Mouse (Mus musculus): Measurements from ENCODE around the gene Zfyve1. TPM values are rescaled to one million over a fixed set of nuclear protein-coding genes. Genes with fewer than 3 reads are reported as not detected.
"Not testable (repeated sequence)": the region's sequence is repeated elsewhere in the genome, so short reads cannot be mapped to it uniquely, and the experiment has no call there.

Gene Zfyve1
- polyA plus RNA-seq, 1 experiment from 2014 or later: 21.4 TPM

DNA sequence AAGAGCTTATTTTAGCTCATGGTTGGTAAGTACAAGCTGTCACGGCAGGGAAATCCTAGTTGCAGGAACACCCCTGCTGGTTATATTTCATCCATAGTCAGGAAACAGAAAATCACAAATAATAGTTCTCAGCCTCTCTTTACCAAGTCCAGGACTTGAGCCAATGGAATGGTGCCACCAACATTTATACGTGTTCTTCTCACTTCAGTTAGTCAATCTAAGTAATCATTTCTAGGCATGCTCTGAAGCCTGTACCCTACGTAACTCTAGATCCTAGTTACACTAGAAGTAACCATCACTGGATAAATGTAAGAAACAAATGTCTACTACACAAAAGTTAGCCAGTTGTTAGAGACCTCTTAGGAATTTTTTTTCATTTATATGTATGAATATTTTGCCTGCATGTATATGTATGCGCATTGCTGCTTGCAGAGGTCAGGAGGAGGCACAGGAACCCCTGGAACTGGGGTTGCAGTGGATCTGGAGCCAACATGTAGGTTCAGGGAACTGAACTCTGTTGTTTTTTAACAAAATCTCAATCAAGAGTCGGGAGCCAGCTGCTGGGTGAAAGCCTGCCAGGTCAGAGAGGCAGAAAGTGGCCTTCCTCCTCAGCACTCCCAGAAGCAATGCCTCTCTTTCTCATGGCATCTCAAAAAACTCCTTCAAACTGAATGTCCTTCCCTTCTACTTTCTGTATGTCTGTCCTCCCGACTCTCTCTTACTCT is 25.2 kb upstream of the Zfyve1 start:
- Histone ChIP-seq H3K9ac (ENCODE audit: low read length) (no peak overlapping the region), H3K4me1 (ENCODE audit: control insufficient read depth, insufficient read depth, low read length) (no peaks in the 10 kb centered on the region), H3K27me3 (ENCODE audit: control insufficient read depth, insufficient read depth, low read length) (no peaks in the 10 kb centered on the region), H3K9me3 (ENCODE audit: control insufficient read depth, low read length) (no peaks in the 10 kb centered on the region), H3K36me3 (ENCODE audit: control insufficient read depth, insufficient read depth, low read length) (no peaks in the 10 kb centered on the region), H3K27ac (ENCODE audit: low read depth, low read length) (no peak overlapping the region), H3K4me3 (ENCODE audit: low read depth, low read length) (no peak overlapping the region), H3K4me2 (no peak overlapping the region)
- WGBS: 83% methylated on average over 6 of the region's 6 CpGs
- ATAC-seq (ENCODE audit: low FRiP score): no peak
- DNase-seq (ENCODE audit: low spot score, missing footprints): no peak

DNA sequence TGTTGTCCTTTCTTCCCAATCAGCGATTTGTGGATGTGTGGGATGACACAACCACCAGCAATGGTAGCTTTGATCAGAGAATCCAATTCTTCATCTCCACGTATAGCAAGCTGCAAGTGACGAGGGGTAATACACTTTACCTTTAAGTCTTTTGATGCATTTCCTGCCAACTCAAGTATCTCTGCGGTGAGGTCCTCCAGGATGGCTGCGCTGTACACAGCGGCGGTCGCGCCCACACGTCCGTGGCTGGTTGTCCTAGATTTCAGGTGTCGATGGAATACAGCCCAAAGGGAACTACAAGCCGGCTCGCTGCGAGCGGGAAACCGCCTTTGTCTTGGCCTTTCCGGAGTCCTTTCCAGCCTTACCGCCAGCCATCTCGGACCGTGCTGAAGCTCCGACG is 23.7 kb upstream of the Zfyve1 start:
- H3K4me1 ChIP-seq (ENCODE audit: control insufficient read depth, insufficient read depth, low read length); DNase-seq (ENCODE audit: low spot score, missing footprints); H3K4me2 ChIP-seq; H3K27me3 ChIP-seq (ENCODE audit: control insufficient read depth, insufficient read depth, low read length); H3K36me3 ChIP-seq (ENCODE audit: control insufficient read depth, insufficient read depth, low read length); H3K27ac ChIP-seq (ENCODE audit: low read depth, low read length); ATAC-seq (ENCODE audit: low FRiP score); H3K9ac ChIP-seq (ENCODE audit: low read length); H3K9me3 ChIP-seq (ENCODE audit: control insufficient read depth, low read length); H3K4me3 ChIP-seq (ENCODE audit: low read depth, low read length): not testable (repeated sequence)
- WGBS: 65% methylated on average over 23 of the region's 23 CpGs

DNA sequence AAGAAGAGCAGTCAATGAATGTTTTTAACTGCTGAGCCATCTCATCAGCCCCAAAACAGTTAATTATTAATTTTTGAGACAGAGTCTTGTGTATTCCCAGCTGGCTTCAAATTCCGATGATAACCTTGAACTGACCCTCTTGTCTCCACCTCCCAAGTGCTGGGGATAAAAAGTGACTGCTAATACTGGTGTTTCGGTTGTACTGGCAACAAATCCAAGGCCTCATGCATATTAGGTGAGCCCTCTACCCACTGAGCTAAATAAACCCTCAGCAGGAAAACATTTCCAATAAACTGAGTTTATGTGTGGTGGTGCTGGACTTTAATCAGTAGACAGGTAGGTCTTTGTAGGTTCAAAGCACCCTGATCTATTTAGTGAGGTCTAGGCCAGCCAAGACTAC is 22.0 kb upstream of the Zfyve1 start:
- 75% methylated on average over 2 of the region's 2 CpGs for WGBS
- no peak overlapping the region for H3K4me2 ChIP-seq
- H3K4me1 ChIP-seq (ENCODE audit: control insufficient read depth, insufficient read depth, low read length): no peaks in the 10 kb centered on the region
- H3K9ac ChIP-seq (ENCODE audit: low read length): no peak overlapping the region
- no peaks in the 10 kb centered on the region for H3K36me3 ChIP-seq (ENCODE audit: control insufficient read depth, insufficient read depth, low read length)
- no peak overlapping the region for H3K4me3 ChIP-seq (ENCODE audit: low read depth, low read length)
- no peaks in the 10 kb centered on the region for H3K27me3 ChIP-seq (ENCODE audit: control insufficient read depth, insufficient read depth, low read length)
- no peak for ATAC-seq (ENCODE audit: low FRiP score)
- no peak for DNase-seq (ENCODE audit: low spot score, missing footprints)
- H3K9me3 ChIP-seq (ENCODE audit: control insufficient read depth, low read length): no peaks in the 10 kb centered on the region
- H3K27ac ChIP-seq (ENCODE audit: low read depth, low read length): no peak overlapping the region

DNA sequence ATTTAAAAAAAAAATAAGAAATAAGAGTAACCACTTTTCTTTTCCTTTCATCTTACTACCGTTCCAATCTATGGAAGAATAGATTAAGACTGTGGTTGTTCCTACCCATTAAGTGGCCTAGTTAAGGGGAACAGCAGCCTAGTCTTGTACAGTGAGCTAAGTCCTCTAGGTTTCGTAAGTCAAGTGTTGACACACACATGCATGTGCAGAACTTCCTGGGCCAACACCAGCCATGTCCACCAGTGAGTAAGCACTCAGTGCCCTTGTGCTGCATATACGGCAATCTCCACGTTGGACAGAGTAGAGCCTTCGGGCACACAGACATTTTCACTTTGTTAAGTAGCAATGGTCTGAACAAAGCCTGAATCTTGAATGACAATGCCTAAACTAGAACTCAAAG is 20.2 kb upstream of the Zfyve1 start:
- ATAC-seq (ENCODE audit: low FRiP score) (no peak), DNase-seq (ENCODE audit: low spot score, missing footprints) (no peak)
- Histone ChIP-seq H3K27ac (ENCODE audit: low read depth, low read length) (no peak overlapping the region), H3K36me3 (ENCODE audit: control insufficient read depth, insufficient read depth, low read length) (no peaks in the 10 kb centered on the region), H3K9me3 (ENCODE audit: control insufficient read depth, low read length) (no peaks in the 10 kb centered on the region), H3K4me2 (no peak overlapping the region), H3K27me3 (ENCODE audit: control insufficient read depth, insufficient read depth, low read length) (no peaks in the 10 kb centered on the region), H3K9ac (ENCODE audit: low read length) (no peak overlapping the region), H3K4me1 (ENCODE audit: control insufficient read depth, insufficient read depth, low read length) (no peaks in the 10 kb centered on the region), H3K4me3 (ENCODE audit: low read depth, low read length) (no peak overlapping the region)
- 91% methylated on average over 5 of the region's 5 CpGs for WGBS

DNA sequence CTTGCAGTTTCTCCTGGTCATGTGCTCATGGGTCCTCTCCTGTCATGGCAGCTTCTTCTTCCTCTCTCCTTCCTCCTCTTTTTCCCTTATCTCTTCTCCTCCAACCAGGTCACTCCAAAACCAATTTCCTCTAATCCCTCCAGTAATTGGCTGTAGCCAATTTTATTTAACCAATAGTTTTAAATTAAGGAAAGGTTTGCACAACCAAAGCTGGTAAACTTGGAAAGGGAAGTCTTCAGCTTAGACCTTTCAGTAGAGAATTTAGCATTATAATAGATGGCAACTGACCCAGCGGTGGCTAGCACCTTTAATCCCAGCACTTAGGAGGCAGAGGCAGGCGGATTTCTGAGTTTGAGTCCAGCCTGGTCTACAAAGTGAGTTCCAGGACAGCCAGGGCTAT is 9.4 kb upstream of the Zfyve1 start:
- not testable (repeated sequence) for ATAC-seq (ENCODE audit: low FRiP score); H3K9ac ChIP-seq (ENCODE audit: low read length); H3K4me2 ChIP-seq; H3K36me3 ChIP-seq (ENCODE audit: control insufficient read depth, insufficient read depth, low read length); DNase-seq (ENCODE audit: low spot score, missing footprints); H3K27me3 ChIP-seq (ENCODE audit: control insufficient read depth, insufficient read depth, low read length); H3K4me1 ChIP-seq (ENCODE audit: control insufficient read depth, insufficient read depth, low read length); H3K27ac ChIP-seq (ENCODE audit: low read depth, low read length); H3K9me3 ChIP-seq (ENCODE audit: control insufficient read depth, low read length); H3K4me3 ChIP-seq (ENCODE audit: low read depth, low read length)
- WGBS: 87% methylated on average over 2 of the region's 2 CpGs

DNA sequence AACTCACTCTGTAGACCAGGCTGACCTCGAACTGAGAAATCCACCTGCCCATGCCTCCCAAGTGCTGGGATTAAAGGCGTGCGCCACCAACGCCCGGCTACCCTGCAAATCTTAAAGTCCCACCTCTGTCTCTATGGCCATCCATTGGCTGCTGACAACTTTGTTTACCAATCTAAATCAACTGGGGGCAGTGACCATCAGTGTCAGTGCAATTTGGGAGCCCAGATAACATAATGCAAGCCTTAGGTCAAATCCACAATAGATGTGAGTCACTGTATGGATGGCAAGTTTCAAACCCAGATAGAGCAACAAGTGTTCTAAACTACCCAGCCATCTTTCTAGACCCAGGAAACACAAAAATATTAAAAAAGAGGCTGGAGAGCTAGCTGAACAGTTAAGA is 5.3 kb upstream of the Zfyve1 start:
- WGBS: 95% methylated on average over 5 of the region's 5 CpGs
- DNase-seq (ENCODE audit: low spot score, missing footprints) (no peak), ATAC-seq (ENCODE audit: low FRiP score) (no peak)
- no peak overlapping the region for H3K27ac ChIP-seq (ENCODE audit: low read depth, low read length)
- H3K4me2 ChIP-seq: no peak overlapping the region
- no peaks in the 10 kb centered on the region for H3K27me3 ChIP-seq (ENCODE audit: control insufficient read depth, insufficient read depth, low read length)
- H3K4me3 ChIP-seq (ENCODE audit: low read depth, low read length): no peak overlapping the region
- H3K36me3 ChIP-seq (ENCODE audit: control insufficient read depth, insufficient read depth, low read length): no peaks in the 10 kb centered on the region
- H3K9ac ChIP-seq (ENCODE audit: low read length): no peak overlapping the region
- H3K9me3 ChIP-seq (ENCODE audit: control insufficient read depth, low read length): no peaks in the 10 kb centered on the region
- H3K4me1 ChIP-seq (ENCODE audit: control insufficient read depth, insufficient read depth, low read length): no peaks in the 10 kb centered on the region

DNA sequence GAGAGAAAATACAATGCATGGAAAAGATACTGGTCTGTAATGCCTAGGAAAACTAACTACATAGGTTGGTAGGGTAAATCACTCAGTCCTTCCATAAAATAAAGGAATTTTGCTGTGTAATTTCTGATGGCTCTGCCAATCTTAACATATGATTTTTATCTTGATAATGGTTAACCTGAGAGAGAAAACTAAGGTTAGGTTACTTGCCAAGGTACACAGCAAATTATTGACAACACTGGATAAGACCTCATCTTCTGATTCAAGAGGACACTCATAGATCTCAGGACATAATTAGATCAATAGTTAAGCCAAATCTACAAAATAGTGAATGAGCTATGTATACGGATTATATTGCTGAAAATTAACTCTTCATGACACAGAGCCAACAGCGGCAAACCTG is 859 bp upstream of the Zfyve1 start:
- Histone ChIP-seq H3K4me2 (no peak overlapping the region), H3K9ac (ENCODE audit: low read length) (no peak overlapping the region), H3K36me3 (ENCODE audit: control insufficient read depth, insufficient read depth, low read length) (no peaks in the 10 kb centered on the region; the same call in 1 of the 2 replicates), H3K27ac (ENCODE audit: low read depth, low read length) (no peak overlapping the region), H3K9me3 (ENCODE audit: control insufficient read depth, low read length) (no peaks in the 10 kb centered on the region), H3K27me3 (ENCODE audit: control insufficient read depth, insufficient read depth, low read length) (no peaks in the 10 kb centered on the region), H3K4me1 (ENCODE audit: control insufficient read depth, insufficient read depth, low read length) (peaks cover 3% of the 10 kb centered on the region), H3K4me3 (ENCODE audit: low read depth, low read length) (no peak overlapping the region)
- DNase-seq (ENCODE audit: low spot score, missing footprints): no peak
- no peak for ATAC-seq (ENCODE audit: low FRiP score)
- WGBS: 77% methylated on average over 2 of the region's 2 CpGs

DNA sequence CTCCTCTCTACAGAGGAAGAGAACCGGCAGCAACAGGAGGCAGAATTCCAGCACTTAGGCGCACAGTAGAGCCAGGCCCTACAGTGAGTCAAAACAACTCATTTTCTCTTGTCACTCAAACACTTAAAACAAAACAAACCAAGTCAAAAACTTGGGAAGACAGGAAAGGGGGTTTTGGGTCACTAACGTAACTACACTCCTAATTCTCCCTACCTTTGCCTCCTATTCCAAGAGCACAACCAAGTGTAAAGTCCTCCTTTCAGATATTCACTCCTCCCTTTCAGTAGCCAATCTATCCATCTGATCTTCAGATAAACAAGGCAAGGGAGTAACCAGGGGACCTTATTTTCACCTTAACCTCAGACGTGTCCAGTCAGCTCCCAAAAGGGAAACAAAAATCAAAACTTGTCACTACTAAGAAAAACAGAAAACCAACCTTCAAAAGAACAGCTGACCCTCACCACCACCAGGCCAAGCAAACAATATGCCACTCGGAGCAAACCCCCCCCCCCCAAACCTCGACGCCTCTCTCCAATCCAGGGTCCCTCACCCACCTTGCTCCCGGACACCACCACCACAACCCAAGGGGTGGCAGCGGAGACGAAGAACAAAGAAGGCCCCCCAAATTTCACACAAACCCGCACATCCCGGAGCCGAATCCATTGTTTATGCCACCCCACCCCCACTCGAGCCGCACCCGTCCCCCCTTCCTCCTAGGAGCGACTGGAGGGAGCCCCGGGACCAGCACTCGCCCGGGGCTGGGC is 649 bp downstream of the Zfyve1 start:
- peak overlapping the region; percentile 80 for H3K27ac ChIP-seq (ENCODE audit: low read depth, low read length)
- H3K36me3 ChIP-seq (ENCODE audit: control insufficient read depth, insufficient read depth, low read length): peaks cover 4% of the 10 kb centered on the region; the same call in 1 of the 2 replicates
- peak overlapping the region; percentile 78 for H3K4me3 ChIP-seq (ENCODE audit: low read depth, low read length)
- no peaks in the 10 kb centered on the region for H3K27me3 ChIP-seq (ENCODE audit: control insufficient read depth, insufficient read depth, low read length)
- peak overlapping the region; percentile 89 for H3K9ac ChIP-seq (ENCODE audit: low read length)
- no peak for ATAC-seq (ENCODE audit: low FRiP score)
- H3K9me3 ChIP-seq (ENCODE audit: control insufficient read depth, low read length): no peaks in the 10 kb centered on the region
- H3K4me1 ChIP-seq (ENCODE audit: control insufficient read depth, insufficient read depth, low read length): peaks cover 3% of the 10 kb centered on the region
- 8% methylated on average over 19 of the region's 20 CpGs for WGBS
- peak overlapping the region; percentile 54 for H3K4me2 ChIP-seq
- DNase-seq (ENCODE audit: low spot score, missing footprints): peak; percentile 91

DNA sequence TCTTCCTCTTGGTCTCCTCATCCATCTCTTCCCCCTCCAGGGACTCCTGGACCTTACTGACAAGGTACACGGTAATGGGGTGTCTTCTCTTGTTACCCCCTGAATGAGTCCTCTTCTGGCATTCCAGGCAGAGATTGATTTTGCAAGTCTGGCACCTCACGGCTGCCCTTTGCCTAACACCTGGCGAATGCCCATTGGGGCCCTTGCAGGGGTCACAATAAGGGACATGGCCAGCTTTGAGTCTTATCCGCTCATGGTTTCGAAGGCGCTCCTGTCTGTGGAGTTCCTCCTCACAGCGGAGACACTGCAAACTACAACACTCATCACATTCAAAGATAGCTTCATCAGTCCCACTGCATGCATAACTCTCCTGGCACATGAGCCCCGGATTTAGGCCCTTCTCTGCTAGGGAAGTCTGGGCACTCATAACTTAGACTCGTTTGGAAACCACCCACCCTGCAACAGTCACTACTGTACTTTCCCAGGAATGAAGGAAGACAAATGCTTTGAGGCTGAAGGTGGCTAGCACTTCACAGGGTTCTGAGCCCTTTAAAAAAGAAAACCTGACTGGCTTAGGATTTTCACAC is 2.5 kb downstream of the Zfyve1 start:
- H3K4me1 ChIP-seq (ENCODE audit: control insufficient read depth, insufficient read depth, low read length): peaks cover 3% of the 10 kb centered on the region
- DNase-seq (ENCODE audit: low spot score, missing footprints): no peak
- H3K4me3 ChIP-seq (ENCODE audit: low read depth, low read length): no peak overlapping the region
- H3K4me2 ChIP-seq: no peak overlapping the region
- no peak overlapping the region for H3K27ac ChIP-seq (ENCODE audit: low read depth, low read length)
- H3K36me3 ChIP-seq (ENCODE audit: control insufficient read depth, insufficient read depth, low read length): peaks cover 11% of the 10 kb centered on the region; the same call in 1 of the 2 replicates
- WGBS: 88% methylated on average over 9 of the region's 9 CpGs
- no peak for ATAC-seq (ENCODE audit: low FRiP score)
- no peak overlapping the region for H3K9ac ChIP-seq (ENCODE audit: low read length)
- no peaks in the 10 kb centered on the region for H3K9me3 ChIP-seq (ENCODE audit: control insufficient read depth, low read length)
- no peaks in the 10 kb centered on the region for H3K27me3 ChIP-seq (ENCODE audit: control insufficient read depth, insufficient read depth, low read length)

All from midbrain, embryonic 11.5 days (tissue).